Mouse (Mus musculus): ENCODE results near the gene C1qtnf9. TPM values are rescaled to one million over a fixed set of nuclear protein-coding genes. Genes with fewer than 3 reads are reported as not detected.
A peak's percentile ranks its signal among the peaks of the same experiment; 100 is the strongest.

C1qtnf9 gene
- 0.45 and 0.77 TPM in 2 replicates for polyA plus RNA-seq (2015; fragmentation: Nextera tagmentation; extraction: Ambion mirVana)

DNA sequence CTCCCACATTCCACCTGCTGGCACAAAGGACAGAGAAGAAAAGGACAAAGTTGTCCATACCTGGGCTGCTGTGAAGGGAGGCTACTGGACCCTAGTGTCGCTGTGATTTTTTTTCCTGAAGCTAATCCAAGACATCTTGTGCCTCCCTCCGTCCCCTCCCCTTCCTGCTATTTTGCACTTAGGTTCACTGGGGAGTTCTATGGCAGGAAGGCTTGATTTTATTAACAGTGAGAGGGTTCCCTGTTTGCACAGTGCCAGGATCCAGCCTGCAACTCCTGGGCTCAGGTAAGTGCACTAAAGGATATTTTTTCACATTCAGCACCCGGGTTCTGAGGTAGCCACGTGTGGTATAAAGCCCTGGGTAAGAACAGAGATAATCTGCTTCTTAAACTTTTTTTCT lies at the start of gene C1qtnf9:
C1qtnf9 (plus strand) TSS at position 251 of the 400 bp plus-strand sequence.
- whole genome bisulfite sequencing: 31% methylated on average over 4 of the region's 4 CpGs
- Histone ChIP-seq H3K27me3 (replicated peaks; ENCODE audit: insufficient read depth, low read length) (no peaks in the 10 kb centered on the region), H3K4me3 (ENCODE audit: low read depth, low read length) (no peak within 1 kb of the TSS), H3K4me2 (replicated peaks; ENCODE audit: low read depth, low read length) (no peak within 1 kb of the TSS), H3K9ac (replicated peaks; ENCODE audit: low read depth) (no peak within 1 kb of the TSS), H3K9me3 (ENCODE audit: low read length) (no peaks in the 10 kb centered on the region), H3K4me1 (ENCODE audit: insufficient read depth, low read depth, low read length) (peaks cover 3% of the 10 kb centered on the region; the same call in 1 of the 2 replicates), H3K27ac (ENCODE audit: low read length) (0 out of 2 replicates have a peak within 1 kb of the TSS, but pooled peaks have one; percentile 45), H3K36me3 (ENCODE audit: insufficient read depth, low read length) (no peaks in the 10 kb centered on the region)
- no peak for DNase-seq (ENCODE audit: low spot score)
- no peak for ATAC-seq
- no peak for TF ChIP-seq EP300 (IDR thresholded peaks at IDR 0.05)
- no peak for TF ChIP-seq CTCF (IDR thresholded peaks at IDR 0.05)

GRCm38 (mm10) chr14:60721304-60721703 lies 46.6 kb upstream of the C1qtnf9 start:
- Histone ChIP-seq H3K9ac (replicated peaks; ENCODE audit: low read depth) (no peak overlapping the region), H3K27me3 (replicated peaks; ENCODE audit: insufficient read depth, low read length) (no peaks in the 10 kb centered on the region), H3K4me2 (replicated peaks; ENCODE audit: low read depth, low read length) (no peak overlapping the region), H3K36me3 (ENCODE audit: insufficient read depth, low read length) (no peaks in the 10 kb centered on the region), H3K27ac (ENCODE audit: low read length) (no peak overlapping the region), H3K4me1 (ENCODE audit: insufficient read depth, low read depth, low read length) (peaks cover 7% of the 10 kb centered on the region; the same call in 1 of the 2 replicates), H3K4me3 (ENCODE audit: low read depth, low read length) (no peak overlapping the region), H3K9me3 (ENCODE audit: low read length) (no peaks in the 10 kb centered on the region)
- TF ChIP-seq EP300 (IDR thresholded peaks at IDR 0.05) (no peak), CTCF (IDR thresholded peaks at IDR 0.05) (no peak)
- DNase-seq (ENCODE audit: low spot score) (no peak), ATAC-seq (no peak)
- WGBS: 50% methylated on average over 8 of the region's 8 CpGs

DNA sequence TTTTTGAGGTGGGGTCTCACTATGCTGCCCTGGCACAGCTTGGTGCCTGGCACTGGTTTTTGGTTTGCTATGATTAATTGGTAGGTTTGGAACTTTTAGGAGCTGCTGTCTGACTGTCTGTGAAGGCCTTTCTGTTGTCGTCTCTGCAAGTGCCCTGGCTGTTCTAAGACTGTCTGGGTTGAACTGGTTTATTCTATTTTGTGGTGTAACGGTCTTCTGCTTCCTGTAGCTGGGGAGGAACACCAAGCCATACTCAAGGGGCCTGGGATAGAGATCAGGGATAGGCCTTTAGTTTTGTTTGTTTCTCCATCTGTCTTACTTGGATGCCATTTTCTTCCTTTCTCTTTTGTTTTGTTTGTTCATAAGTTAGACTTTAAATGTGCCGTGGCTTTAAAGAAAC lies 46.0 kb upstream of the C1qtnf9 start:
- Histone ChIP-seq H3K4me2 (replicated peaks; ENCODE audit: low read depth, low read length) (no peak overlapping the region), H3K27ac (ENCODE audit: low read length) (no peak overlapping the region), H3K9me3 (ENCODE audit: low read length) (no peaks in the 10 kb centered on the region), H3K4me1 (ENCODE audit: insufficient read depth, low read depth, low read length) (peaks cover 7% of the 10 kb centered on the region; the same call in 1 of the 2 replicates), H3K27me3 (replicated peaks; ENCODE audit: insufficient read depth, low read length) (no peaks in the 10 kb centered on the region), H3K9ac (replicated peaks; ENCODE audit: low read depth) (no peak overlapping the region), H3K36me3 (ENCODE audit: insufficient read depth, low read length) (no peaks in the 10 kb centered on the region), H3K4me3 (ENCODE audit: low read depth, low read length) (no peak overlapping the region)
- TF ChIP-seq CTCF (IDR thresholded peaks at IDR 0.05) (no peak), EP300 (IDR thresholded peaks at IDR 0.05) (no peak)
- 61% methylated on average over 3 of the region's 3 CpGs for WGBS
- no peak for ATAC-seq
- DNase-seq (ENCODE audit: low spot score): no peak

- Histone ChIP-seq H3K4me1 (ENCODE audit: insufficient read depth, low read depth, low read length) (peaks cover 7% of the 10 kb centered on the region; the same call in 1 of the 2 replicates), H3K36me3 (ENCODE audit: insufficient read depth, low read length) (no peaks in the 10 kb centered on the region), H3K4me2 (replicated peaks; ENCODE audit: low read depth, low read length) (no peak overlapping the region), H3K27ac (ENCODE audit: low read length) (no peak overlapping the region), H3K27me3 (replicated peaks; ENCODE audit: insufficient read depth, low read length) (no peaks in the 10 kb centered on the region), H3K4me3 (ENCODE audit: low read depth, low read length) (no peak overlapping the region), H3K9me3 (ENCODE audit: low read length) (no peaks in the 10 kb centered on the region), H3K9ac (replicated peaks; ENCODE audit: low read depth) (no peak overlapping the region)
- ATAC-seq (0 out of 2 replicates have a peak, but pooled peaks have one; percentile 21), DNase-seq (ENCODE audit: low spot score) (no peak)
- WGBS: 55% methylated on average over 6 of the region's 6 CpGs
- TF ChIP-seq CTCF (IDR thresholded peaks at IDR 0.05) (no peak), EP300 (IDR thresholded peaks at IDR 0.05) (no peak)
Observed at GRCm38 (mm10) chr14:60726091-60726490, 41.8 kb upstream of the C1qtnf9 start.

DNA sequence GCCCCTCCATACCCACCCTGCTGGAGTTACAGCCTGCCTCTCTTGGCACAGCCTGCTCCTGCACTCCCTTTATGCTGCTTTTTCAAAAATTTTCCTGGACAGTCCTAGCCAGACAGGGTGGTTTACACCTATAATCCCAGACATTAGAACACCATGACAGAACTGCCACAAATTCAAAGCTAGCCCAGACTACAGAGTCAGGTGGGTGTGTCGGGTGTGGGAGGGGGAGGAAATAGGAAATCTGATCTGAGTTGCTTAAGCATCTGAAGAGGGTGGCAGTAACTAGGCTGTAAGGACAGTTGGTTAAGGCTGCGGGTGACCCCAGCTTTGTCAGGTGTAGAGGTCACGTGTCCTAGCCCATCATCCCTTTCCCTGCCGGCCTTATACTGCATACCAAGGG lies 40.8 kb upstream of the C1qtnf9 start:
- H3K27me3 ChIP-seq (replicated peaks; ENCODE audit: insufficient read depth, low read length): no peaks in the 10 kb centered on the region
- H3K27ac ChIP-seq (ENCODE audit: low read length): no peak overlapping the region
- 59% methylated on average over 4 of the region's 4 CpGs for WGBS

GRCm38 (mm10) chr14:60732081-60732480 lies 35.9 kb upstream of the C1qtnf9 start:
- Histone ChIP-seq H3K27ac (ENCODE audit: low read length) (no peak overlapping the region), H3K9me3 (ENCODE audit: low read length) (no peaks in the 10 kb centered on the region), H3K4me1 (ENCODE audit: insufficient read depth, low read depth, low read length) (peaks cover 10% of the 10 kb centered on the region; the same call in 1 of the 2 replicates), H3K27me3 (replicated peaks; ENCODE audit: insufficient read depth, low read length) (no peaks in the 10 kb centered on the region), H3K4me3 (ENCODE audit: low read depth, low read length) (no peak overlapping the region), H3K9ac (replicated peaks; ENCODE audit: low read depth) (no peak overlapping the region), H3K36me3 (ENCODE audit: insufficient read depth, low read length) (no peaks in the 10 kb centered on the region), H3K4me2 (replicated peaks; ENCODE audit: low read depth, low read length) (no peak overlapping the region)
- DNase-seq (ENCODE audit: low spot score) (no peak), ATAC-seq (no peak)
- no peak for TF ChIP-seq EP300 (IDR thresholded peaks at IDR 0.05)
- TF ChIP-seq CTCF (IDR thresholded peaks at IDR 0.05): no peak
- 40% methylated on average over 6 of the region's 6 CpGs for WGBS

More for the DNA sequence above, 40.8 kb upstream of the C1qtnf9 start:
- H3K9me3 ChIP-seq (ENCODE audit: low read length): no peaks in the 10 kb centered on the region
- peak; percentile 25; the same call in 1 of the 2 replicates for ATAC-seq
- TF ChIP-seq EP300 (IDR thresholded peaks at IDR 0.05) (no peak), CTCF (IDR thresholded peaks at IDR 0.05) (no peak)
- H3K4me2 ChIP-seq (replicated peaks; ENCODE audit: low read depth, low read length): no peak overlapping the region
- DNase-seq (ENCODE audit: low spot score): no peak
- no peaks in the 10 kb centered on the region for H3K36me3 ChIP-seq (ENCODE audit: insufficient read depth, low read length)
- no peak overlapping the region for H3K9ac ChIP-seq (replicated peaks; ENCODE audit: low read depth)
- no peak overlapping the region for H3K4me3 ChIP-seq (ENCODE audit: low read depth, low read length)
- H3K4me1 ChIP-seq (ENCODE audit: insufficient read depth, low read depth, low read length): no peaks in the 10 kb centered on the region

Data from lung, postnatal 0 days (tissue).